Mouse (Mus musculus): ENCODE measurements around the gene Ctsf.

GRCm38 (mm10) chr19:4828444-4829114 is 26.4 kb upstream of the Ctsf start:
- TF ChIP-seq MXI1 (IDR thresholded peaks at IDR 0.05; ENCODE audit: low read depth, low read length) (no peak), CTCF (conservative IDR thresholded peaks at IDR 0.05 in 1 of 2, IDR thresholded peaks at IDR 0.05 in 1 of 2; ENCODE audit: low read depth in 2 of 2, low read length in 2 of 2) (no peak), KAT2A (IDR thresholded peaks at IDR 0.05; ENCODE audit: insufficient replicate concordance, low read length) (no peak), EP300 (IDR thresholded peaks at IDR 0.05; ENCODE audit: low read length) (no peak), ZNF384 (IDR thresholded peaks at IDR 0.05; ENCODE audit: low read depth, low read length) (no peak), GABPA (IDR thresholded peaks at IDR 0.05; ENCODE audit: insufficient replicate concordance, low read depth, low read length) (no peak), ETS1 (conservative IDR thresholded peaks at IDR 0.05; ENCODE audit: low read depth, low read length) (no peak), POLR2A (IDR thresholded peaks at IDR 0.05; ENCODE audit: low read depth, low read length) (no peak), IRF4 (IDR thresholded peaks at IDR 0.05; ENCODE audit: low read depth, low read length) (no peak), USF1 (IDR thresholded peaks at IDR 0.05; ENCODE audit: low read depth, low read length) (no peak), JUND (conservative IDR thresholded peaks at IDR 0.05; ENCODE audit: low read depth, low read length) (no peak), MAZ (IDR thresholded peaks at IDR 0.05; ENCODE audit: low read depth, low read length) (no peak)

Measured in CH12.LX (cell line).